Mouse (Mus musculus) testis, adult 2 months (tissue): ENCODE data around the gene Fes. TPM values are rescaled to one million over a fixed set of nuclear protein-coding genes. Genes with fewer than 3 reads are reported as not detected.

Experiments
- H3K27ac ChIP-seq: fragments of 200-500 bp; 2 replicates; pipeline ENCODE4 v1.5.1; 2012; ENCODE audit warnings: low read depth, low read length; ENCODE audit not compliant: control insufficient read depth, insufficient read depth
- H3K27me3 ChIP-seq: fragments of 200-500 bp; 2 replicates; pipeline ENCODE4 v1.6.1; 2012; ENCODE audit warnings: mild to moderate bottlenecking, low read length, moderate library complexity; ENCODE audit not compliant: control insufficient read depth, insufficient read depth
- H3K36me3 ChIP-seq: fragments of 200-500 bp; 2 replicates; pipeline ENCODE4 v1.6.1; 2012; ENCODE audit warnings: mild to moderate bottlenecking, low read length; ENCODE audit not compliant: control insufficient read depth, insufficient read depth
- H3K4me1 ChIP-seq: fragments of 200-500 bp; 2 replicates; pipeline ENCODE4 v1.6.1; 2012; ENCODE audit warnings: low read length; ENCODE audit not compliant: control insufficient read depth, insufficient read depth
- H3K4me3 ChIP-seq: fragments of 200-500 bp; 2 replicates; pipeline ENCODE4 v1.5.1; 2012; ENCODE audit warnings: low read depth, mild to moderate bottlenecking, low read length, moderate library complexity, mixed read lengths; ENCODE audit not compliant: control insufficient read depth
- CTCF ChIP-seq: fragments of 200-500 bp; IDR thresholded peaks from 2 replicates; pipeline ENCODE4 v1.5.1; 2012; ENCODE audit warnings: low read depth, mild to moderate bottlenecking, inconsistent platforms, low read length, moderate library complexity; ENCODE audit not compliant: control insufficient read depth, insufficient read depth, insufficient replicate concordance
- POLR2A ChIP-seq: fragments of 200-500 bp; IDR thresholded peaks from 2 replicates; pipeline ENCODE4 v1.6.1; 2012; ENCODE audit warnings: low read depth, mild to moderate bottlenecking, inconsistent platforms, low read length, moderate library complexity; ENCODE audit not compliant: control insufficient read depth
- polyA plus RNA-seq: library from polyadenylated mRNA; depleted of rRNA; stranded (reverse); fragments of >200 nt; gene quantifications from 2 replicates; pipeline ENCODE4 v1.2.3, GENCODE M21; 2012

Fes gene
- polyA plus RNA-seq, 1 experiment: 1.5 TPM

GRCm38 (mm10) chr7:80369461-80369860, 18.3 kb downstream of the Fes start:
- peaks cover 5% of the 10 kb centered on the region for H3K36me3 ChIP-seq
- TF ChIP-seq POLR2A (no peak), CTCF (no peak)
- H3K4me3 ChIP-seq: peak overlapping the region; percentile 96; the same call in 1 of the 2 replicates
- 0 out of 2 replicates have a peak overlapping the region, but pooled peaks have one; percentile 20 for H3K27ac ChIP-seq
- no peaks in the 10 kb centered on the region for H3K27me3 ChIP-seq
- peaks cover 7% of the 10 kb centered on the region for H3K4me1 ChIP-seq

GRCm38 (mm10) chr7:80368635-80369421, 18.9 kb downstream of the Fes start:
- Histone ChIP-seq H3K27me3 (no peaks in the 10 kb centered on the region), H3K4me3 (no peak overlapping the region), H3K4me1 (peaks cover 7% of the 10 kb centered on the region), H3K27ac (peak overlapping the region; percentile 7; the same call in 1 of the 2 replicates), H3K36me3 (peaks cover 5% of the 10 kb centered on the region)
- TF ChIP-seq CTCF (no peak), POLR2A (no peak)

- Histone ChIP-seq H3K27ac (no peak overlapping the region), H3K4me1 (peaks cover 7% of the 10 kb centered on the region), H3K27me3 (no peaks in the 10 kb centered on the region), H3K36me3 (peaks cover 5% of the 10 kb centered on the region), H3K4me3 (no peak overlapping the region)
- no peak for TF ChIP-seq POLR2A
- TF ChIP-seq CTCF: no peak
Observed at GRCm38 (mm10) chr7:80368009-80368408, 19.7 kb downstream of the Fes start.

- Histone ChIP-seq H3K27me3 (no peaks in the 10 kb centered on the region), H3K4me1 (peaks cover 7% of the 10 kb centered on the region), H3K4me3 (no peak overlapping the region), H3K36me3 (peaks cover 7% of the 10 kb centered on the region), H3K27ac (no peak overlapping the region)
- TF ChIP-seq POLR2A (no peak), CTCF (no peak; the same call in 1 of the 2 replicates)
Observed at GRCm38 (mm10) chr7:80367232-80367631, 20.5 kb downstream of the Fes start.

DNA sequence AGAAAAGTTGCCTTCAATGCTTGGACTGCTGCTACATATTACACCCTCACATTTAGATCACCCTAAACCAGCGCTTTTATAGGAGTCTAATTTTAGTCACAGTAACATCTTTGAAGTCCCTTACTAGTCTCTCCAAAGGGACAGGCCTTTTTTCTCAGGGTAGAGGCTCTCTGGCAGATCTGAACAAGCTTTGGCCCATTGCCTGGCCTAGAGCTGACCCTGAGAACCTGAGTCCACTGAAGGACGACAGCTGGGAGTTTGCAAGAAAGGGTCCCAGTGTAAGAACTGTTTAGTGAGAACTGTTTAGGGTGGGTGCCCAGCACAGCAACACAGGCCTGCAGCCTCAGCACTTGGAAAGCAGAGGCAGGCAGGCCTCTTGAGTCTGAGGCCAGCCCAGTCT, 22.0 kb downstream of the Fes start:
- peaks cover 7% of the 10 kb centered on the region for H3K4me1 ChIP-seq
- peaks cover 7% of the 10 kb centered on the region for H3K36me3 ChIP-seq
- H3K4me3 ChIP-seq: no peak overlapping the region
- no peaks in the 10 kb centered on the region for H3K27me3 ChIP-seq
- no peak for TF ChIP-seq POLR2A
- TF ChIP-seq CTCF: no peak
- no peak overlapping the region for H3K27ac ChIP-seq

DNA sequence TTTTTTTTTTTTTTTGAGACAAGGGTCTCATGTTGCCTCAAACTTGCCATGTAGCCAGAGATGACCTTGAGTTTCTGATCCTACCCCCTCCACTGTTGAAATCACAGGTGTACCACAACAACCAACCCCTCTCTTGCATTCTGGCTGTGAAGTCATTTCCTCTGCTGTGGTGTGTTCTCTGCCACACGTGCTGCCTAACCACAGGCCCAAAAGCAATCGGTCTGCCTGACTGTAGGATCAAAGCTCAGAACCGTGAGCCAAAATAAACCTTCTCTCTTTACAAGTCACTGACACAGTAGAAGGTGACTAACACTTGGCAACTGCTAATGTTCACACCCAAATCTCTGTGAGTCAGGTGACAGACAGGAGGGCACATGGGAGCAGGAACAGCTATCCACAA, 27.3 kb downstream of the Fes start:
- H3K4me3 ChIP-seq: no peak overlapping the region
- no peak for TF ChIP-seq CTCF
- TF ChIP-seq POLR2A: no peak
- H3K27ac ChIP-seq: no peak overlapping the region
- peaks cover 2% of the 10 kb centered on the region for H3K4me1 ChIP-seq
- H3K27me3 ChIP-seq: no peaks in the 10 kb centered on the region
- peaks cover 8% of the 10 kb centered on the region for H3K36me3 ChIP-seq

DNA sequence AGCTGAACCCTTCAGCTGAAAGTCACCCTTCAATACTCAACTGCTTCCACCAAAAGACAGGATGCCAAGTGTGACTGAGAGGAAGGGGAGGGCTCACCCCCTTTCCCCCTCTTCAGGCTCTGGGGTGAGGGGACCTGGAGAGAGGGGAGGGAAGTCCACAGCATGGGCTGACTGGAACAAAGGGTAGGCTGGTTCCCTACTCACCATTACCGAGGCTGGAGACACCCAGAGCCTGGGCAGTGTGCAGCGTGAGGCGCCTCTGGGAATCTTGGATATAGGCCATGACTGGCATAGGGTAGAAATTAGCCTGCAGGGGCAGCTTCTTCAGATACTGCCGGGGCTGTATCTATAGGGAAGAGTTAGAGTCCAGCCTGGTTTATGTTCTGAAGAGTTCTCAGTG, 29.7 kb downstream of the Fes start:
- TF ChIP-seq CTCF (no peak), POLR2A (no peak)
- Histone ChIP-seq H3K27me3 (no peaks in the 10 kb centered on the region), H3K27ac (peak overlapping the region; percentile 55; the same call in 1 of the 2 replicates), H3K4me3 (no peak overlapping the region), H3K4me1 (peaks cover 2% of the 10 kb centered on the region), H3K36me3 (peaks cover 8% of the 10 kb centered on the region)
